Mouse (Mus musculus) retina, postnatal 1 day (tissue): ENCODE measurements around the gene Emc8.

Experiments used
- DNase-seq: peaks from one replicate; pipeline ENCODE4 v3.0.0-alpha.2; 2012

Emc8 gene

DNA sequence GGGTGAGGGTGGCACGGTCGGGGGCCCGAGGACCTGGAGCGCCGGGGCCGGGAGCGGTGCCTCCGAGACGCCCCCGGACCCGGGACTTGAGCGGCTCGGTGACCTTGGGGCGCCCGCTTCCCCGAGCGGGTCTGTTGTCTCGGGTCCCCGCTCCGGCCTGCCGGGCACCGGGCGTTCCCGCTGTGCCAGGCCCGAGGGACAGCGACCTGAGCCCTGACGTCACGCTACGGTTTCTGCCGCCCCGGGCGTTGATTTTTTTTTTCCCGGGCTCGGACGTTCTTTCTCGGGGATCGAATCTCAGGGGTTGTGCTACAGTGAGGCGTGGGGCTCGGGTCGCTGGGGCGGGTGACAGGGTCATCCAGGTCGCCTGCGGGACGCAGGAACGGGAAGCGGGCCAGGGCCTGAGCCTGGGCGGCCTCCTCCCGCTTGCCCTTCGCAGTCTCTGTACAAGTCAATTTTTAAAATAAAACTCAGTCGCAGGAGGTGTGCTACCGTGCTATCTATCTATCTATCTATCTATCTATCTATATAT is at the start of gene Emc8:
Gene Emc8 (minus strand): TSS at position 200 of the 532 bp plus-strand sequence.
- DNase-seq, result no peak

DNA sequence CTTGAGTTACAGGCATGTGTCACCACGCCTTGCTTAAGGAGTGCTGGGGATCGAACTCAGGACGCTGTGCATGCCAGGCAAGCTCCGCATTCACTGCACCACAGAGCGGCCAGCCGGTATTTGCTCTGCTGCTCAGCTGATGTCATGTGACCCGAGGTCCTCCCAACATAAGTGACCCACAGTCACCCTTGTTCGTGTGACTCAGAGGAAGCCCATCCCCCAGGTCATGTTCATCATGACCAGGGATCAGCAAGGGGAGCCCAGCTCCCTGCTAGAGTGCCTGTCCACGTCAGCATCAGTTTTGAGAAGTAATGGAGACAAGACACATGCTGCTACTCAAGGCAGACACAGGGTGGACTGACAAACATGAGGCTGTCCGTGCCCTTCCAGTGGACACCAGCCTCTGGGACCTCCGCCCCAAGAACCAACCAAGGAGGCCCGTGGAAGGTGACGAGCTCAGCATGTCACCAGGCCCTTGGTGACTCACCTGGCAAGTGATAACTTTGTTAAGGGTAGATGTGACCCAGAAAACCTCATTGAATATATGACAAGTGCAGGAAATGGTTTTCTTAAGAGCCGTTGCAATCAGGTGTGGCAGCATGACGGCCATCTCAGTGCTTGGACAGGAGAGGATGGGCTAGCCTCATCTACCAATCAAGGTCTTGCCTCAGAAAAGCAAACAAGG is 47.8 kb upstream of the Emc8 start:
- no peak for DNase-seq

DNA sequence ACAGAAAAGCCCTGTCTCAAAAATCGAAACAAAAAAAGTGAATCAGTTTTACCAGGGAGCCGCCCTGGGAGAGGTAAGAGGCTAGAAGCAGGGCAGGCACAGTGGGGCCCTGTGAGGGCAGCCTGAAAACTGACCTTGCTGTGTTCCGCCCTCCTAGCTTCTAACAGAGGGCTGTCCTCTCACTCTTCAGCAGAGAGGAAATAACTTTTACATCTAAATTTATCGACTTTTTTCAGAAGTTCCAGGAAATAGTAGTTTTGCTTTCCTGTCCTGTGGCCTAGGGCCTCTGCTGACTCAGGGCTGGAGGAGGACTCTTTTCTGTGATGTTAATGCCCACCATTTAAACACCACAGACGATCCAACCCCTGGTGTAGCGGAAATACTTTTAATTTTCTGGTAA is 46.8 kb upstream of the Emc8 start:
- DNase-seq, result no peak

DNA sequence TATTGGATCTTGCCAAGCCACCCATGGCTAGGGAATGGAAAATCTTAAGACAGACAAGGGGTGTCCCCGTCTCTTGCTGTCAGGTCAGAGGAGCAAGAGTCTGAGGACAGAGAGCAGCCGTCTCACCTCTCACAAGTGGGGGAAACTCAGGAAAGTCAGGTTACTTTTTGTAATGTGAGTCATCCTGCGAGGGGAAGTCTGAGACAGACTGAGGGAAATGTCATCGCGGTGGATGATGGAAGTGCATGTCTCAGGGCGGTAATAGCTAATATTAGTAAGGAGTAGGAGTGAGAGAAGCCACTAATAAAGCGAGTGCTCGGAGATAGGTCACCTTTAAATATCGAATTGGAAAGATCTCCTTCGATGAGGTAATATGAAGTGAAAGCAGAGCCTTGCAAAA is 40.8 kb upstream of the Emc8 start:
- no peak for DNase-seq

DNA sequence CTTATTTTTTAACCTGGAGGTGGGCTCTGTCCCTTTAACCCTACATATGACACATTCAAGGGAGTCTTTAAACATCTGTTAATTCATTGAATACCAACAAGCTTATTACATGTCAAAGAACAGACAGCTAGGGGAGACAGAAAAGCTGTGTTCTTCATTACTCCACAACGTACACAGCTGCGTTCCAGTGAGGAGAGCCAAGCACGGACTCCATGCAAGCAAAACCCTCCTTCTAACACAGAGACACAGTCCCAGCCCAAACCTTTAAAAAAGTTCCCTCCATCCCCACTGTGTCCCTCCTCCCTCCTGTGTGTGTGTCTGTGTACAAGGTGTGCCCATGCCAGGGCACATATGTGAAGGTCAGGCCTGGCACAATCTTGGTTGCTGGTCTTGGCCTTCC is 37.8 kb upstream of the Emc8 start:
- DNase-seq, result no peak

GRCm38 (mm10) chr8:120705163-120705562 is 36.8 kb upstream of the Emc8 start:
- DNase-seq, result no peak

GRCm38 (mm10) chr8:120704203-120704602 is 35.8 kb upstream of the Emc8 start:
- no peak for DNase-seq

DNA sequence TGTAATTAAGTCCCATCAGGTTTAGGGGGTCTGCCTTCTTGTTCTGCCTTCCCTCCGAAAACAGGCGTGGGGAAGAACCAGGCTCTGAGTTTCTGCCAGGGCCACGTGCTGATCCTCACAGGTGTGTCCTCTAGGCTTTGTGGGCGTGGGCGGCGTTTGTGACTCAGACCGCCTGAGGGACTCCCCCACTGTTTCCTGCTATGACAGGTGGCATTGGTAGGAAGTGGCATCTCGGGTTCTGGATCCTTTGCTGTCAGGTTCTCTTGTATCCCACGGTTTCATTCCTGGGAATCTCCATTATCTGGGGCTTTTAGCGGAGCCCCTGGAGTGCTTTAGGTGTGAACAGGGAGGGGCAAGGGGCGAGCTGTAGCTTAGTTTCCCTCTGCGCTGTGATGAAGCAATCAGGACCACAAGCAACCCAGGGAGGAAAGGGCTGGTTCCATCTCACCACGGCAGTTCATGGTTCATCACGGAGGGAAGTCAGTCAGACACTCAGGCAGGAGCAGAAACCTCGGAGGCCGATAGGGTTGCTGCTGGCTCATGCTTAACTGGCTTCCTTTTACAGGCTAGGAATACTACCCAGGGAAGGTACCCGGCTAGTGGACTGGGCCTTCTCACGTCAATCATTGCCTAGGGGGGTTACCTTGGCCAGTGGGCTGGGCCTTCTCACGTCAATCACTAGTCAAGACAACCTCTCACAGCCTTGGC is 33.5 kb upstream of the Emc8 start:
- DNase-seq, result no peak

GRCm38 (mm10) chr8:120700053-120700452 is 31.7 kb upstream of the Emc8 start:
- no peak for DNase-seq

GRCm38 (mm10) chr8:120699565-120699964 is 31.2 kb upstream of the Emc8 start:
- DNase-seq, result no peak

DNA sequence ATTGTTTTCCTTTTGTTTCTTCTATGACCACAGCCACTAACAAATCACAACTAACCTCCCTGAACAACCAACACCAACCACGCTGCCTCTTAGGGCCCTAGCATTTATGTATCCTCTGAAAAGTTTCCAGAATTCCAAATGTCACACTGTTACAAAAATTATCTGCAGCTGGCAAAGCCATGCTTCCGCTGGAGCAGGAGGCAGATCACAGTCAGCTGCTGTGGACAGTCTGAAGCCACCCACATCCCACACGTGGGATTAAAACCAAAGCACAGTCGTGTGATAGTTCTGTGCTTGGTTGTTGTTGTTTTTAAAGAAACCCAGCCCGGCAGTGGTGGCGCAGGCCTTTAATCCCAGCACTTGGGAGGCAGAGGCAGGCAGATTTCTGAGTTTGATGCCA is 30.7 kb upstream of the Emc8 start:
- no peak for DNase-seq

GRCm38 (mm10) chr8:120698426-120698825 is 30.1 kb upstream of the Emc8 start:
- DNase-seq, result no peak

- DNase-seq, result peak; percentile 30
Measured at GRCm38 (mm10) chr8:120697979-120698272, 29.6 kb upstream of the Emc8 start.

DNA sequence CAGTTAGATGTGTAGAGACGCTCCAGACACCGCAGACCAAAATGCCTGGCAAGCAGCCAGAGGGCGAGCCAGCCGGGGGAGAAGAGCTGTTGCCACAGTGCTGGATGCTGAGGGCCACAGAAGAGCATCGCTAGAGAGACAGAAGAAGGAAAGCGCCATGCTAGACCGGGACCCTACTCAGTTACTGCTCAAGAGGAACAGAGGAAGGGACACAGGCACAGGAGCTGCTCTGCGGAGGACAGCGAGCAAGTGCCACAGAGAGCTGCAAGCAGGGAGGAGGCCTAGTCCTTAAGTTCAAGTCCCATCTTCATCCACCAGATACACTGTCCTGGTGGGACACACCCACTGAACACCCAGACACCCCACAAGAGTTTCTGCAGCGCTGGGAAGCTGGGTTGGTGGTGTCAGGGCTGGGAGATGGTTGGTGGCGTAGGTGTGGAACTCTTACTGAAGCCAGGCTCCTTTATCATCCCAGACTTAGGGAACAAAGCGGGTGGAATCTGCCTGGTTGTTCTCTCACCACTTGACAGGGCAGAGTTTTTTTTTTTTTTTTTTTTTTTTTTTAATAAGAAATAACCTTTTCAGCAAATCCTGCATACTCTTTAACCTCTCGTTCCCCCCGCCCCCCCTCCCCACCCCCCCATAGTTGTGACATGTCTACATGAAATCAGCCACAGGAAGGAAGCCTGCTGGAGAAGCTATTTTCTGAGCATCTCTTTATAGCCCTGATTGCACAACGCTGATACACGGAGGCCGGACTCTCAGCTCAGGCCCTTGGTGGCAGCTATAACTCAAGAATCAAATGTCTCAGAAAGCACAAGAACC is 29.0 kb upstream of the Emc8 start:
- DNase-seq, result peak; percentile 48

GRCm38 (mm10) chr8:120696401-120697153 is 28.2 kb upstream of the Emc8 start:
- peak; percentile 55 for DNase-seq

GRCm38 (mm10) chr8:120693861-120694493 is 25.6 kb upstream of the Emc8 start:
- no peak for DNase-seq

DNA sequence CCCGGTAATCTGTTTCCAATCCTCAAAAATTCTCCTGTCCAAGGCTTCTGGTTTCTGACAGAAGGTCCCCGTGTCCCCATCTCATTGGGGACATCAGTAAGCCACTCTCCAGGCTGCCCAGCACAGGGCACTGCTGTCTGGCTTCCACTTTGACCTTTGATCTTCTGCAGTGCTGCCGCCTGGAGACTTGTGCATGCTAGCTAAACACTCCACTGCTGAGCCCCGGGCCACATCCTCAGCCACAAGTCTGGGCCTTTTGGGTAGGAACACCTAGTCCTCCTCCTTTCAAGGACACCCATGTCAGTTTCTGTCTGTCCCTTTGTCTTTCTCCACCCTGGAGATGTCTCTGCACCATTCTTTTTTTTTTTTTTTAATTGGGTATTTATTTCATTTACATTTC is 24.6 kb upstream of the Emc8 start:
- DNase-seq, result no peak

- no peak for DNase-seq
Measured at GRCm38 (mm10) chr8:120688511-120688910, 20.1 kb upstream of the Emc8 start.

GRCm38 (mm10) chr8:120687786-120688185 is 19.4 kb upstream of the Emc8 start:
- no peak for DNase-seq

- DNase-seq, result no peak
Measured at GRCm38 (mm10) chr8:120686576-120686975, 18.2 kb upstream of the Emc8 start.

- no peak for DNase-seq
Measured at GRCm38 (mm10) chr8:120686051-120686450, 17.7 kb upstream of the Emc8 start.

GRCm38 (mm10) chr8:120685591-120685990 is 17.2 kb upstream of the Emc8 start:
- no peak for DNase-seq
